Mouse (Mus musculus): ENCODE measurements around the gene Rptor. TPM values are rescaled to one million over a fixed set of nuclear protein-coding genes. Genes with fewer than 3 reads are reported as not detected.

Rptor gene
- total RNA-seq, 2 experiments from 2014 or later: 44.4 to 50.2 TPM

DNA sequence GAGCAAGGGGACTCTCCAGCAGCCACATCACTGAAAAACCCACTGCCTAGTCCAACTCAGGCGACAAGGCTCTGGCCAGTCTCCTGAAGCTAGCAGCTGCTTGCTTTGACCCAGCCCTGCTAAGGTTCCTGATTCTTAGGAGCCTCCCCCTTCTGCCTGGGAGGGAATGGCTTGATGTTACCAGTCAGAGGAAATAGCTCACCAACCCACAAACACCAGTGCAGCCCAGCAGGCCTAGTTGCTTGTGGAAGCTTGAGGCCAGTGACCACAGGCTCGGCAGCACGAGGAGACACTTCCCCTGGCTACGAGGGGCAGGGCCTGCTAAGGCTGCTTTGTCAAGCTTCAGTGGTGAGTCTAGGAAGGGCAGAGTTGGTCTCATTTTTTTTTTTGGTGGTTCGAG, 322.5 kb downstream of the Rptor start:
- DNase-seq (ENCODE audit: low spot score in 2 of 2): no peak

DNA sequence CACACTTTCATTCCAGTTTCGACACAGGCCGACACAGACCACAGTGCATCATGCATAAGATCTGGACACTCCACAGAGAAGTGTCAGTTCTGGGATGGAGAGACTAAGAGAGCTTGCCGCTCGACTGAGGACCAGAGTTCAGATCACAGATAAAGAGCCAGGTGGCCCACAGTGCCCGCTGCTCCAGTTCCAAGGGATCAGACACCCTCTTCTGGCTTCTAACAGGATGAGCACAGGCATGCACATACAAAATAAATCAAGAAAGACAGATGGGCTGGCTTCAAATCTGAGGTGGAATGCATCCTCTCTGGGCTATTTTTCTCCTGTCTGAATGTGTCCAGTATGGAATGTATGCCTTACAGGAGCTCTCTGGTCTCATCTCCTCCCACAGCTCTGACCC, 324.1 kb downstream of the Rptor start:
- no peak for DNase-seq (ENCODE audit: low spot score in 2 of 2)

DNA sequence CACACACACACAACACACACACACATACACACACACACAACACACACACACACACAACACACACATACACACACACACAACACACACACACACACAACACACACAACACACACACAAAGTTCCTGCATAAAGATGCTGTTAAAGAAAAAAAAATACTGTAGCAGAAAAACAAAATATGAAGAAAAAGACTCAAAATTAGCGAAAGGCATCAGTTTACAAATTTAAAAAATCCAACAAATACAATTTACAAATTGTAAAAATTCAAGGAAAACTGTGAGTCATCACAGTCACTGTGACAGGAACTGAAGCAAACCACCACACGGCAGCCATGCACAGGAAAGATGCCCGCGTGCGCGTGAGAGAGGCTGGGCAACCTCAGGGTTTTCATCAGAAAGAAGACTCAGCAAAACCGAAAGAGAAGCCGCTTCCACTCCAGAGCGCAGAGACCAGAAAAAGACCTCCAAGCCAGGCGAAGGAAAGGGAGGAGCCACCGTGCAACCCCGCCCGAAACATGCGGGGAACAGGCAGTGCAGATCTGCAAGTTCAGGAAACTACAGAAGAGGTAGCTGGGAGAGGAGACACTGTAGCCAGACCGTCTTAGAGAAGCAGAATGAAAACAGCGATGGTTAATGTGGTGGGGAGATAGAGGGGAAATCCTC, 325.4 kb downstream of the Rptor start:
- DNase-seq (ENCODE audit: low spot score in 2 of 2): no peak

DNA sequence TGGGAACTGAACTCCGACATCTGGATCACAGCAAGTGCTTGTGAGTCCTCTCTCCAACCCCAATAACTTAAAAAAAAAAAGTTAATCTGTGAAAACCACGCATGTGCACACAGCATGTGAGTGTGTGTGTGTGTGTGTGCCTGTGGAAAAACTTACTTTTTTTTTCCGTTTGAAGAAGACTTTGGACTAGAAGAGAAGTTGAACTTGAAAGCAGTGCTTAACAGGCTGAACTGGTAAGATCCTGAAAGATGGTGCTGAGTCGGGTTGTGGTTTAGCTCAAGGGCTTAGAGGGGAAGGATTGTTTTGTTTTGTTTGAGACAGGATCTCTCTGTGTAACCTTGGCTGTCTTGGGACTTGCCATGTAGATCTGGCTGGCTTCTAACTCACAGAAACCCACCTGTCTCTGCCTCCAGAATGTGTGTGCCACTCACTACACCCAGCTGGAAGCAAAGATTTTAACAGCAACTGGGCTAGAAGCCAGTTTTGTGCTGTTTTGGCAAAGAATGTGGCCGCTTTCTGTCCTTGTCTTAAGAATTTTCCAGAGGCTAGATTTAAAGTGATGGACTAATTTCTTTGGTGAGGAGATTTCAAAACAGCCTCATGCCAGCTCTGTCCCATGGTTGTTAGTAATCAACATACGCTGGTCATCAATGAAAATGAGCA, 327.0 kb downstream of the Rptor start:
- DNase-seq (ENCODE audit: low spot score in 2 of 2): no peak

DNA sequence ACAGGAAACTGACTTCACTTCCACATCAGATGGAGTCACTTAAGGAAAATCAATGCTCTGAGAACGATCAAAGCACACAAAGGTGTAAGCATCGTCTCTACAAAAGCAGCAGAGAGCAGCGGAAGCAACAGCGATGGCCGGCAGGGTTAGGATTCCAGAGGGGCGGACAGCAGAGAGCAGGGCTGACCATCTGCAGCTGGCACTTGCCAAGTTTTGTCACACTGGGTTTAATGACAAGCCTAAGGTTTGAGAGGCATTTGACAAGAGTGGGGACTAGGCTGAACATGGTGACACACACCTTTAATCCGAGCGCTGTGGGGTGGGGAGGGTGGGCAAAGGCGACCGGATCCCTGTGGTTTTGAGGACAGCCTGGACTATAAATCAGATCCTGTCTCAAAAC, 329.1 kb downstream of the Rptor start:
- DNase-seq (ENCODE audit: low spot score in 2 of 2): no peak

DNA sequence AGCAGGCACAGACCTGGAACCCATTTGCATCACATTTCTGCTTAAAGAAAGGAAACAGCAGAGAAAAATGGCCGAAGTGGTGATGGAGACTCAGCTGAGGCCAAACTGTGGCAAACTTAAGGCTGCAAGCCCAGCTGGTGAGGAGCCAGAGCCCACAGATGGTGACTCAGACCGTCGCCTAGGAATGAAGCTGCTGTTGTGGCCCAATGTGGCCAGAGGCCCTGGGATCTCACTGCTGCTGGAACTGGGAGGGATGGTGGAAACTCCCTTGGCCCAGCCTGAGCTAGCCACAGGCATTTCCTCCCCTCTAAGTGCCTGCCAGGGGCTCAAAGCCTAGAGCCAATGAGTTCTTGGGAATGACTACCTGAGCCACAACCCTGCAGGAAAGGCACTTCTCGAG, 330.4 kb downstream of the Rptor start:
- no peak for DNase-seq (ENCODE audit: low spot score in 2 of 2)

DNA sequence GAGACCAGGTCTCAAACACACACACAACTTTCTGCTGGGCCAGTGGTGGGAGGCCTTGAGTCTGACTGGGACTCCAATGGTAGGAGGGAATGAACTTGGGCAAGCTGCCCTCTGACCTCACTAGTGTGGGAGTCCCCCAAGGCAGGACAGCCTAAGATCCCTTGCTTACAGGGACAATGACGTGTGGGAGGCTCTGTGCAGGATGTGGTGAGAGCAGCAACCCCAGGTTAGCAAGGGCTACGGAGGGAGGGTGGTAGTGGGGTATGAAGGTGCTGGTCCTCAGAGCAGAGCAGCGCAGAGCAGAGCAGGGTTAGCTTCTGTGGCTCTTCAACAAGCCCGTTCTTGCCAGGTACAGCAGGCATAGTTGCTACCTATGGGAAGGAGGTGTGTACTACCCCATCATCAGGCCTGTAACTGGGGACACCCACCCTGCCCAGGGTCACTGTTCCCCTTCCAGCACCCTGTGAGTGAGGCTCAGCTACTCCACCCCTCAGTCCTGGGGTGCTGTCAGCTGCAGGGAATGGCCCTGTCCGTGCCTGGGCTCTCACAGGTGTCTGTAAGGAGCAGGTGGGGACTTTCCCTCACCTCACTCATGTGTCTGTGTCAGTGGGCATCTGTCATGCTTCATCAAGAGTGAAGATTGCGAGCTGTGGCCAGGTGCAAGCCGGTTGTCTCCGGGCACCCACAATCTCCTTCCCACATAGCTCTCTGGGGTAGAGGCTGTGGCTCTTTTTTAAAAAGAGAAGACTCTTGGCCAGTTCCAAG, 331.3 kb downstream of the Rptor start:
- DNase-seq (ENCODE audit: low spot score in 2 of 2): no peak

DNA sequence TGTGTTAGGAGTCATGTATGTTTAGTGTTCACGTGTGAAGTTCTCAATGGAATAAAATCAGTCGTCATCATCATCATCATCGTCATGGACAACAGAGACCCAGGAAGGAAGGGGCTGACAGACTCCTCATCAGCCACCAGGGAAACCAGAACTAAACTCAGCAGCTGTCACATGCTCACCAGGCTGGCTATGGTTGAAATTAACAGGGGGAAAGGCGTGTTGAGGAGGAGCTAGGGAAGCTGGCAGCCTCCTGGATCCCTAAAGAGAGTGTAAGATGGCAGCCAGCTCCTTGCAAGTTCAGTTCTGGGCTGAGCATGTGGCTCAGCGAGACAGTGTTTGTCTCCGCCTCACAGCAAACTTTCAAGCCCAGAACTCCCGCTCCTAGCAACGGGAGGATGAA, 332.1 kb downstream of the Rptor start:
- DNase-seq (ENCODE audit: low spot score in 2 of 2): no peak

DNA sequence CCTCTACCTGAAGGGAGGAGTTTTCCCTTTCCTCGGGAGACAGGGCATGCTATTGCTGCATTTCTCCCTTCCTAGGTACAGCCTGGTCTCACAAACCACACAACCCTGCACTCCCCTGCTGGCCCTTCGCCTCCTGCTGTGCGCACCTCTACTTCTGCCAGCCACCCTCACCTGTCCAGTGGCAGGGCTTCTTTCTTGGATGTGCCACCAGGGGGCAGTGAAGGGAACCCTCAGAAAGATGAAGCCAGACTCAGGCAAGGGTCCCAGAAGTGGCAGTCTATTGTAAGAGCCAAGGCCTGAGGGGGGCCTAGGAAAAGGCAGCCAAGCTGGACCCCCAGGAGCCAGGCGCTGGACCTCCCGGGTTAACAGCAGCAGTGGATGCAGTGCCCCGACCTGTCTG, 332.8 kb downstream of the Rptor start:
- peak; percentile 62 to 74 for DNase-seq (ENCODE audit: low spot score in 2 of 2)

DNA sequence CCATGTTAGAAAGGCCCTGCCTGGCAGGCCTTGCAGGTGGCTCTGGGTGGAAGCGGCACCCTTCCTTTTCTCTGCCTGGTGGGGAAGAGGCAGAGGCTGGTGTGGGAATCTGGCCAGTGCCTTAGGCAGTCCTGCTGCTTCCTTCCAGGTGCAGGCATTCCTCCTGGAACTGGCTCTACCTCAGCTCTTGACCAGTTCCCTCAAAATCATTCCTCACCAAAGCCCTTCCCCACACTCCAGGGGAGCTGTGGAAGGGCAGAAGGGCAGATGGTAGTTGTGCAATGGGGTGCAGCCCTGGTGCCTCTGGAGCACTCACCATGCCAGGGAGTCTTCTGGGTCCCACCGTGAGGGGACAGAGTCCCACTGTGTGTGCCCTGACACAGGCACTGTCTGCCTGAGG, 333.8 kb downstream of the Rptor start:
- no peak for DNase-seq (ENCODE audit: low spot score in 2 of 2)

DNA sequence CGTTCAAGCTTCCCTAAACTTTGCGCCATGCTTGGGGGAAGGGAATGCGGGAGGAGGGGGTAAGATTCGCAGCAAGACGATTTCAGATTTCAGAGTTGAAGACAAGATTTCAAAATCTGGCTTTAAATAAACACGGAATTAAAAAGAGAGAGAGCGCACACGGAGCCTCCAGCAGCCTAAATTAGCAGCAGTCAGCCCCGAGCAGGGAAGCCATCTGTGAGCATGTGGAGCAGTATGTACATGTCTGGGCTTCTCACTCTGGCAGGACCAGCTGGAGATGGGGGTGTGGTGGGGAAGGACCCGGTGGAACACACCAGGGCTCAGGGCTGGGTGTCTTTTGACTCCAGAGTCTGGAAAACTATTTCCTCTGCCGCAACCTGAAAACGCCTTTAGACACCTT, 334.5 kb downstream of the Rptor start:
- DNase-seq (ENCODE audit: low spot score in 2 of 2): no peak

DNA sequence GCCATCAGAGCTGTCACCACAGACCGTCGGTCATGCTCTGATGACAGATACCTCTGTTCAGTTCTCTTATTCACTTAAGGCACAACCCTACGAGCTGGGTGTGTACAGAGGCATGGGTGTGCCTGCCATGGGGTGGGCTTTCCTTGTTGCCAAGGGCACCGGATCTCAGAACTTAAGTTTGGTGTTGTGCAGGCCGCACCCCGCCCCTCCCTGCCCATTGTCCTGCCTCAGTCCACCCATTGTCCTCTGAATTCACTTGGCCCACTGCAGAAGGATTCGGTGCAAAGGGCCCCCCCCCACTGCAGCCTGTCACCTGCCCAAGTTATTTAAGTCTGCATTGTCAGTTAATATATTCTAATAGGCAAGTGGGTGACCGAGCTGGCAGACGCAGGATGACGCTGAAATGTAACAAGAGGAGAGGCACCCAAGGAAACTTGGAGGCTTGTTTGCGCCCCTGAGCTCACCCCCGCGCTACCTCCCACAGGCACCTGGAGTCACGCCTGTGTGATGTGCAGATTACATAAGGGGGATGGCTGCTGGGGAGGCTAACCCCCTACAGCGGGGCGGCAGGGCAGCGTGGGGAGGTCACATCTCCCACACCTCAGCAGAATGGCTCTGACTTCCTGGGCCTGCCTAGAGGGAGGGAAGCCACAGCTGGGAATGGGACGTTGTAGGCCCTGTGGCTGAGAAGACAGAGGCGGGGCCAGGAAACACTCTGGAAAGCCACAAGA, 335.2 kb downstream of the Rptor start:
- DNase-seq (ENCODE audit: low spot score in 2 of 2): no peak

DNA sequence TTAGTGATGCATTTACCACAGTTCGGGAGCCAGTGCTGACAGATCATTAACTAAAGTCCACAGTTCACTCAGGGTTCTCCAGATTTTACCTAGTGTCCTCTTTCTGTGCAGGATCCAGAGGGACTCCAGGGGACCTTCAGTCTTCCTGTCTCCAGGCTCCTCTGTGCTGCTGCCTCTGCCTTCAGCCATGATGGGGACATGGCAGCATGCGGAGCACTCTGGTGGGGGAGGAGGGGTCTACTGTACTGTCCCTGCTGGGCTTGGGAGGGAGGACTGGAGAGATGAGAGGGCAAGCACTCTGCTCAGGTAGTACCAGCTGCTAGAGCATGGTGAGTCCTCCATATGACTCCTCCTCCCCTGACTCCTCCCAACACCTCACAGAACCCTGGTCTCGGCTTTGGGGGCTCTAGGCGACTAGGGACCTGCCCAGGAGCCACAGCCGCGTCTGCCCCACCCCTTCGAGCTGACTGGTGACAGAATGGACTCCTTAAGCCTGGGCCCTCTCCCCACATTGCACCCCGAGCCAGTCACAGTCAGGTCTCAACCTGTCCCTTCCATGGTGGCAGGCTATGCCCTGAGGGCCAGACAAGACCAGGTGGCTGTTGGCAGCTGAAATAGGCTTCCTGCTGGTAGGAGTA, 336.5 kb downstream of the Rptor start:
- no peak for DNase-seq (ENCODE audit: low spot score in 2 of 2)

DNA sequence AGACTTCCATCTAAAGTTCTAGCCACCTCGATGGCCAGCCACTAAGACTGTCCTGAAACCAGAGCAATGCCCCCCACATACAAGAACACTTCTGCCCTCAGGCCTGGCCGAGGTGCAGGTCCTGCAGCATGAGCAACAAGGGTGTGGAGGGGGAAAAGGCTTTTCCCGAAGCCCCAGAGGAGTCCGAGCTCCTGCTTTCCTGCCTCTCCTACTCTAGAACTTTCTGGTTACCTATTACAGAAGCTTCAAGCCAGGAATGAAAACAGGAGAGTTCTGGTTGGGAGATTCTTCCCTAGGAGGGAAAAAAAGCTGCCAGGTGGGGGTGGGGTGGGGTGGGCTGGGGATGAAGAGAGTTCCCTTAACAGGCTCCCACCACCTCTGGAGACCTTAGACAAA, 337.0 kb downstream of the Rptor start:
- no peak for DNase-seq (ENCODE audit: low spot score in 2 of 2)

DNA sequence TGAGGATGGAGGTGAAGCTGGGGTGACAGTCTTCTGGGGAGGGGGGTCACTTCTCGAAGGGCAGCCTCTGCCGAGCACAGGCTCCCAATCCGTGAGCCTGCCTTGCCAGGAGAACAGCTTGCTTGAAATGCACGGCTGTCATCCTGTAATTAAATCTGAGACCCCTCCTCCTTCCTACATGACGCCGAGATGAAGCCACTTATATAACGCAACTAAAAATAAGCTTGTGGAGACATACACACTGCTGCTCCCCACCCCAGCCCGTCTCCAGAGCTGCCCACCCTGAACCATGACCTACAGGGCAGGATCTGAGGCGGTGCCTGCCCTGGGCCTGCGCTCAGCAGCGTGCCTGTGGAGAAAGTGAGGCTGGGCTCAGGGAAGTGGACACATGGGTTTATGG, 337.4 kb downstream of the Rptor start:
- no peak for DNase-seq (ENCODE audit: low spot score in 2 of 2)

DNA sequence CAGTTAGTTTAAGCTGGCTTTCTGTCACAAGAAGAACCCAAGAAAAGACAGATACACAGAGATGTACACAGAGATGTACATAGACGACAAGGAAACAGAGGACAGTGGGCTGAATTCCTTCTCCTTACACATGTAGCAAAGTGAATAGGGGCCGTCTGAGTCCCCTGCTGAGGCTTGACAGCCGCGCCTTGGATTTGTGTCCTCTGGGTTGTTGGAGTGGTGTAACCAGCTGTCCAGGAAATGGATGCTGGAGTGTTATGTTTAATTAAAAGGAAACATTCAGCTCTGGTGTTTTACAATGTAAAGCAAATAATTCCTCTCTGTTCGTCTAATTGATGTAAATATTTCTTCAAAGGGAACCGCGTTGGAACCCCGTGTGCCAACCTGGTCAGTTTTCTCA, 339.1 kb downstream of the Rptor start:
- DNase-seq (ENCODE audit: low spot score in 2 of 2): no peak

DNA sequence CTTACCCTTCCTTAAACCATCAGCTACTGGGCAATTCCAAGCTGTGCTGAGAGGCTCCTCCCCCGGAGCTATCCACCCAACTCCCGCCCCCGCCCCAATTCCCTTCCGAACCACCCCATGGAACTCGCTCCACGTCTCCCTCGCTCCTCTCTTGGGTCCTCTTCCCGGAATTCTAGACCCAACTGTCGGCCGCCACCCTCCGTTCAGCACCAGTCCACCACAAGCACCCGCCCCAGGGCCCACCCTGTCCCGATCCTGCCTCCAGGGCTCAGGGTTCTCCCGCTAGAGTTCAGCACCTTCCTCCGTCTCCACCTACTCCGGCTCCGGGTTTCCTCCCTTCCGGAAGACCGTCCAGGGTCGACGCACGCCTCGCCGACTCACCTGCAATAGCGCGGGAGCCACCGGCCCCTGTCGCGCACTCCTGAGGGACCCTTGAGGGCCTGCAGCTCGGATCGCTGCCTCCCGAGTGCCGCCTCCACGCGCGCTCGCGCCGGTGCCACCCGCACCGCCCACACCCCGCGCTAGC, 339.6 kb downstream of the Rptor start:
- DNase-seq (ENCODE audit: low spot score in 2 of 2): no peak

DNA sequence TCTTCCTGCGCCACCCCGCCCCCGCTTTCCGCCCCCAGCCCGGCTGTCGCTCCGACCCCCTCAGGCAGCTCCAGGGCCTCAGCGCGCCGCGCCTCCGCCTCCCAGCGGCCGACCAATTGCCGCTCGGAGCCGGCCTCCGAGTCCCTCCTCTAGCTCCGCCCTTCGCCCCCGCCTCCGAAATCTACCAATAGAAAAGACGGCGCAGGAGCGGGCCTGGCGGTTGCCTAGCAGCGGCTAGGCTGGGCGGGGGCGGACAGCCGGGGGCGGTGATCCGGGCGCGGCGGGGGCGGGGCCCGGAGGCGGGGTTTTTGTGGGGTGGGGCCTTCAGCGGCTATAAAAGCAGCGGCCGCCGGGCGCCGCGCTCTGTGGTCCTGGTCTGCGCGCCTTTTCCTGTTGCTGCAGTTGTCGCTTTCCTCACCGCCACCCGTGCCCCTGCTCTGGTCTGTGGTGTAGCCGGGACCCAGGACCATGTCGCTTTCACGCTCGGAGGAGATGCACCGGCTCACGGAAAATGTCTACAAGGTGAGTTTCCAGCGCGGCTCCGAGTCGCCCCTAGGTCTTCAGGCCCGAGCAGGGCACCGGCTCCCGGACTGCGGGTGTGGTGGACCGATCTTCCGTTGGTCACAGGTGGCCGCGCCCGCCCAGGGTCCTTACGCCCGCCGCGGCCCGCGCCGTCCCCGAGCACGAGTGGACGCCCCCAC, 340.2 kb downstream of the Rptor start, which contains the start of gene Baiap2:
Baiap2 (plus strand) TSS at position 37 of the 701 bp plus-strand sequence.
- peak; percentile 98 to 99 for DNase-seq (ENCODE audit: low spot score in 2 of 2)

DNA sequence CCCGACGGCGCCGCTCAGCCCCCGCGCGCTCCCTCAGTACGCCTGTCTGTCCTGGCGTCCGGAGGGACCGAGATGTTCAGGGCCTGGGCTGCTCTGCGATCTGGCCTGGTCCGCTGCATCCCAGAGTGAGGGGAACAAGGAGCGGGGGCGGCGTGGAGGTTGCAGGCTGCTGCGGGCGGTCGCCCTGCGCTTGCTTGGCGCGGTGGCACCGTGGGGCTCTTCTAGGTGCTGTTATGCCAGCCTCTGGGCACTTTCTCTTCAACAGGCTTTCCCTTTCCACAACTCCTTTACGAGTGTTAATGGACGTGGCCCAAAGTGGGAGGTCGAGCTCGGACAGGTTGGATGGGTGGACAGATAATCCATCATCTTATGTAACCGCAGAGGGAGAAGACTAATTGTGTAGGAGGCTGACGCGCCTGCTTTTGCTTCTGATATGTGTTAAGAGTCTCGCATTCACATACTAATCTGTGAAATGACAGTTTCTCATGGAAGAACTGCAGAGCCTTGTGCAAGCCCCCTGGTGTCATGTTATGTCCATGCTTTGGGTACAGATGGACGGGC, 340.8 kb downstream of the Rptor start:
- DNase-seq (ENCODE audit: low spot score in 2 of 2): no peak

DNA sequence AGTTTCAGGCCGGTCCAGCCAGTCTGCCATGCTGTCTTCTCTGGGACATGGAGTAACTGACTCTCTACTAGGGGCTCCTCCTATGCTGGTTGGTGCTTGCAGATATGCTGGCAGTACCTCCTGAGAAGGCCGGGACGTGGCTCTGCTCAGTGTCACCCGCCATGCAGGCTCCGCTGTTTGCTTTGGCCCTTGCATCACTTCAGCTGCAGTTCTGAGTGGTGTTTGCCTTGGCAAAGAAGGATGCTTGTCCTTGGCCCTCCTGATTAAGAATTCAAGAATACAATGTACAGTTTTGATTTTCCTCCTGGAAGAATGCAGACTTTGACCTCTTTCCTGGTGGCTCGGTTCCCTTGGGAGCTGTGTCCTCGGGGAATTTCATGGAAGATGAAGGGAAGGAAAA, 342.6 kb downstream of the Rptor start:
- DNase-seq (ENCODE audit: low spot score in 2 of 2): no peak

Measured in adrenal gland, adult 18-20 months (tissue).